Mouse (Mus musculus) CH12.LX (cell line): ENCODE data around the gene Prkn.

Source experiments
- BHLHE40 ChIP-seq: IDR thresholded peaks from 2 replicates; pipeline ENCODE4 v1.6.1; 2011; ENCODE audit warnings: mild to moderate bottlenecking, low read depth, low read length, improper control_type of control experiment
- CTCF ChIP-seq, 2 experiments: IDR thresholded peaks in 1 of 2; conservative IDR thresholded peaks in 1 of 2; 2 replicates each; pipeline ENCODE4 v1.5.1; 2011 to 2012; ENCODE audit warnings: low read depth in 2 of 2, low read length in 2 of 2, improper control_type of control experiment in 1 of 2, inconsistent platforms in 1 of 2, mild to moderate bottlenecking in 1 of 2, moderate library complexity in 1 of 2
- EP300 ChIP-seq: IDR thresholded peaks from 2 replicates; pipeline ENCODE4 v1.6.1; 2011; ENCODE audit warnings: low read length, improper control_type of control experiment
- MAFK ChIP-seq: IDR thresholded peaks from 2 replicates; pipeline ENCODE4 v1.6.1; 2011; ENCODE audit warnings: low read length, improper control_type of control experiment; ENCODE audit not compliant: insufficient replicate concordance
- MAX ChIP-seq: IDR thresholded peaks from 2 replicates; pipeline ENCODE4 v1.6.1; 2011; ENCODE audit warnings: low read length, improper control_type of control experiment
- PAX5 ChIP-seq: IDR thresholded peaks from 2 replicates; pipeline ENCODE4 v1.6.1; 2012; ENCODE audit warnings: low read length, inconsistent platforms, mixed read lengths
- POLR2A ChIP-seq: IDR thresholded peaks from 2 replicates; pipeline ENCODE4 v1.6.1; 2011; ENCODE audit warnings: low read depth, mild to moderate bottlenecking, improper control_type of control experiment, low read length
- POLR2AphosphoS2 ChIP-seq: IDR thresholded peaks from 2 replicates; pipeline ENCODE4 v1.6.1; 2011; ENCODE audit warnings: low read depth, low read length, improper control_type of control experiment
- RAD21 ChIP-seq: IDR thresholded peaks from 2 replicates; pipeline ENCODE4 v1.6.1; 2011; ENCODE audit warnings: low read depth, mild to moderate bottlenecking, low read length, improper control_type of control experiment, moderate library complexity
- RCOR1 ChIP-seq: conservative IDR thresholded peaks from 2 replicates; pipeline ENCODE4 v1.6.1; 2012; ENCODE audit warnings: low read depth, mild to moderate bottlenecking, inconsistent platforms, low read length, improper control_type of control experiment

DNA sequence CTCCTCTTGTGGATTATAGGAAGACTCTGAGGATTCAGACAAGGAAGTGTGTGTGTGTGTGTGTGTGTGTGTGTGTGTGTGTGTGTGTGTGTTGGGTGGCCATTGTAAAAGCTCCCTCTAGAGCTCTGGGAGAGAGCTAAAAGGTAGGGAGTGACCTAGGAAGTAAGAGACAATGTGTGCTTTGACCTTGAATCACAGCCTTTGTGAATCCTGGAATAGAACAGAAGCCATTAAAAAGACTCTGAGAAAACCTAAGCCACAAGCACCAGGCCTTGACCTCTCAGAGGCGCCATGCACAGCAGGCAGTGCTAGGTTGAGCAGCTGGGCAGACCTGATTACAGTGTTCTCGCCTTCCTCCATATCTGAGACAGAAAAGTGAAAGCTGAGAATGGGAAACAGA lies 1236.6 kb downstream of the Prkn start:
- TF ChIP-seq CTCF (conservative IDR thresholded peaks at IDR 0.05 in 1 of 2, IDR thresholded peaks at IDR 0.05 in 1 of 2; ENCODE audit: low read depth in 2 of 2, low read length in 2 of 2): no peak
- no peak for TF ChIP-seq POLR2A
- TF ChIP-seq MAX: no peak
- TF ChIP-seq EP300: no peak
- no peak for TF ChIP-seq POLR2AphosphoS2
- TF ChIP-seq MAFK: no peak
- no peak for TF ChIP-seq PAX5
- TF ChIP-seq BHLHE40: no peak
- TF ChIP-seq RCOR1: no peak
- TF ChIP-seq RAD21: no peak
